Mouse (Mus musculus) midbrain, postnatal 0 days (tissue): Measurements from ENCODE around the gene Klk11. TPM values are rescaled to one million over a fixed set of nuclear protein-coding genes. Genes with fewer than 3 reads are reported as not detected.

Experiments used
- ATAC-seq: fragments of 200-750 bp; cut with Nextera tagmentation; 2 replicates; pipeline ENCODE4 v1.8.0; 2017; ENCODE audit warnings: moderate number of reproducible peaks, mild to moderate bottlenecking, moderate TSS enrichment, moderate library complexity; ENCODE audit not compliant: low FRiP score
- DNase-seq: peaks from one replicate; pipeline ENCODE4 v3.0.0-alpha.2; 2015; ENCODE audit warnings: low spot score
- H3K27ac ChIP-seq: fragments of 300-500 bp; sonication (generic); 2 replicates; pipeline ENCODE4 v1.5.1; 2014; ENCODE audit warnings: low read depth, mild to moderate bottlenecking, low read length, mixed read lengths
- H3K27me3 ChIP-seq: fragments of 300-500 bp; sonication (generic); 2 replicates; pipeline ENCODE4 v1.6.1; 2014; ENCODE audit warnings: low read length, control low read depth, mixed read lengths; ENCODE audit not compliant: insufficient read depth
- H3K36me3 ChIP-seq: fragments of 300-500 bp; sonication (generic); 2 replicates; pipeline ENCODE4 v1.6.1; 2014; ENCODE audit warnings: low read length, control low read depth, mixed read lengths; ENCODE audit not compliant: insufficient read depth
- H3K4me1 ChIP-seq: fragments of 300-500 bp; sonication (generic); 2 replicates; pipeline ENCODE4 v1.6.1; 2014; ENCODE audit warnings: mild to moderate bottlenecking, control low read depth, antibody characterized with exemption, low read length, mixed read lengths; ENCODE audit not compliant: insufficient read depth
- H3K4me2 ChIP-seq: fragments of 300-500 bp; sonication (generic); 2 replicates; pipeline ENCODE4 v1.6.1; 2014; ENCODE audit warnings: low read depth, mild to moderate bottlenecking, low read length, mixed read lengths; ENCODE audit not compliant: poor library complexity, severe bottlenecking
- H3K4me3 ChIP-seq: fragments of 300-500 bp; sonication (generic); 2 replicates; pipeline ENCODE4 v1.5.1; 2014; ENCODE audit warnings: low read depth, mild to moderate bottlenecking, low read length, moderate library complexity
- H3K9ac ChIP-seq: fragments of 300-500 bp; sonication (generic); replicated peaks from 2 replicates; pipeline ENCODE4 v1.6.1; 2014; ENCODE audit warnings: mild to moderate bottlenecking, low read length, moderate library complexity, mixed read lengths; ENCODE audit not compliant: poor library complexity, severe bottlenecking
- H3K9me3 ChIP-seq: fragments of 300-500 bp; sonication (generic); 2 replicates; pipeline ENCODE4 v1.6.1; 2016; ENCODE audit warnings: low read length, control low read depth
- CTCF ChIP-seq: IDR thresholded peaks from 2 replicates; pipeline ENCODE4 v1.5.1; 2016; ENCODE audit warnings: antibody characterized with exemption, mild to moderate bottlenecking
- WGBS: fragments of 180-500 bp; shearing (Covaris S2); extraction: QIAGEN DNeasy Blood & Tissue Kit; methylation state at CpG from one replicate; pipeline ENCODE4 v1.1.7; 2014; 5-methylcytosine and 5-hydroxymethylcytosine counted together
- polyA plus RNA-seq: library from polyadenylated mRNA; unstranded; fragments of >200 nt; fragmentation: Nextera tagmentation; extraction: Ambion mirVana; gene quantifications from 2 replicates; pipeline ENCODE4 v1.2.1, GENCODE M21; 2015
- total RNA-seq: library from RNA; depleted of rRNA; stranded (reverse); fragments of >200 nt; gene quantifications from 2 replicates; pipeline ENCODE4 v1.2.3, GENCODE M21; 2014

Klk11 gene
- total and polyA plus RNA-seq, 2 experiments from 2014 or later: not detected

DNA sequence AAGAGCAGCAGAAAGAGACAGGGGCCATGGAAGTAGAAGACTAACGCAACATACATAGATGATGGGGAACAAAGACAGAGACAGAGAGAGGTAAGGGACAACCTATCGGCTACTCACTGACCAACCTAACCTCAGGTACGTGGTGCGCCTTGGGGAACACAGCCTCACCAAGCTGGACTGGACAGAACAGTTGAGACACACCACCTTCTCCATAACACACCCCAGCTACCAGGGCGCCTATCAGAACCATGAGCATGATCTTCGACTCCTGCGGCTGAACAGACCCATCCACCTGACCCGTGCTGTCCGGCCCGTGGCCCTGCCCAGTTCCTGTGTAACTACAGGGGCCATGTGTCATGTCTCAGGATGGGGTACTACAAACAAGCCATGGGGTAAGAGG, 3.7 kb upstream of the Klk11 start:
- H3K36me3 ChIP-seq: no peaks in the 10 kb centered on the region
- TF ChIP-seq CTCF: no peak
- H3K4me3 ChIP-seq: no peak overlapping the region
- H3K9me3 ChIP-seq: no peaks in the 10 kb centered on the region
- DNase-seq (no peak), ATAC-seq (no peak)
- no peaks in the 10 kb centered on the region for H3K27me3 ChIP-seq
- no peak overlapping the region for H3K9ac ChIP-seq
- H3K27ac ChIP-seq: no peak overlapping the region
- H3K4me2 ChIP-seq: no peak overlapping the region
- H3K4me1 ChIP-seq: no peaks in the 10 kb centered on the region
- 93% methylated on average over 10 of the region's 10 CpGs for WGBS

DNA sequence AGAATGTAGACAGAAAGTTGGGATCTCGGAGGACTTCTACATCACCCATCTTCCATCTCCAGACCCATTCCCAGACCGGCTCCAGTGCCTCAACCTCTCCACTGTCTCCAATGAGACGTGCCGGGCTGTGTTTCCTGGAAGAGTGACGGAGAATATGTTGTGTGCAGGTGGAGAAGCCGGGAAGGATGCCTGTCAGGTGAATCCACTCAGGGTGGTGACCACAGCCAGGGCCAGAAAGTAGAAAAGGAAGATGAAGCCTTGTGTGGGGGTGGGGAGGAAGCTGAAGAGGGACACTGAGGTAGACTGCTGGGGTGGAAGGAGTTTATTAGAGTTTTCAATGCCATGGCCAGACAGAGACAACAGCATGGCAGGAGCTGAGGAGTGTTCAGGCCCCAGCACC, 2.5 kb upstream of the Klk11 start:
- DNase-seq (no peak), ATAC-seq (no peak)
- 94% methylated on average over 6 of the region's 6 CpGs for WGBS
- H3K27ac ChIP-seq: no peak overlapping the region
- H3K4me2 ChIP-seq: no peak overlapping the region
- H3K27me3 ChIP-seq: no peaks in the 10 kb centered on the region
- H3K4me3 ChIP-seq: no peak overlapping the region
- no peaks in the 10 kb centered on the region for H3K4me1 ChIP-seq
- no peak for TF ChIP-seq CTCF
- H3K9ac ChIP-seq: no peak overlapping the region
- H3K36me3 ChIP-seq: no peaks in the 10 kb centered on the region
- no peaks in the 10 kb centered on the region for H3K9me3 ChIP-seq

DNA sequence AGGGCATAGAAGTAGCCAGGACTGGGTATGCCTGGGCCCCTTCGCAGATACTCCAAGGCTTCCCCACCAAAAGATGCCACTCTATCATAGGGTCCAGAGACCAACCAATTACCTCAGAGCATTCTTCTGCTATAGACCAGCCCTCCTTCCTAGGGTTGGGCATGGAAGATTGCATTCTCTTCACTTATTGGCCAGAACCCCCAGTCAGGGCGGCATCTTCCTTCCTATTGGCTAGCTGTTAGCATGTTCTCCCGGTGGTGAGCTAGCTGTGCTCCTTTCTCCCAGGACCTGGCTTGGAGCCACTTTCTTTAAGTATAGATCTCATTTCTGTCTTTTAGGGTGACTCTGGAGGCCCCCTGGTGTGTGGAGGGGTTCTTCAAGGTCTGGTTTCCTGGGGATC, 1.5 kb upstream of the Klk11 start:
- ATAC-seq (no peak), DNase-seq (no peak)
- no peaks in the 10 kb centered on the region for H3K9me3 ChIP-seq
- no peaks in the 10 kb centered on the region for H3K4me1 ChIP-seq
- H3K27me3 ChIP-seq: no peaks in the 10 kb centered on the region
- no peaks in the 10 kb centered on the region for H3K36me3 ChIP-seq
- TF ChIP-seq CTCF: no peak
- no peak overlapping the region for H3K4me3 ChIP-seq
- no peak overlapping the region for H3K4me2 ChIP-seq
- no peak overlapping the region for H3K27ac ChIP-seq
- no peak overlapping the region for H3K9ac ChIP-seq
- 81% methylated on average over 3 of the region's 3 CpGs for WGBS

DNA sequence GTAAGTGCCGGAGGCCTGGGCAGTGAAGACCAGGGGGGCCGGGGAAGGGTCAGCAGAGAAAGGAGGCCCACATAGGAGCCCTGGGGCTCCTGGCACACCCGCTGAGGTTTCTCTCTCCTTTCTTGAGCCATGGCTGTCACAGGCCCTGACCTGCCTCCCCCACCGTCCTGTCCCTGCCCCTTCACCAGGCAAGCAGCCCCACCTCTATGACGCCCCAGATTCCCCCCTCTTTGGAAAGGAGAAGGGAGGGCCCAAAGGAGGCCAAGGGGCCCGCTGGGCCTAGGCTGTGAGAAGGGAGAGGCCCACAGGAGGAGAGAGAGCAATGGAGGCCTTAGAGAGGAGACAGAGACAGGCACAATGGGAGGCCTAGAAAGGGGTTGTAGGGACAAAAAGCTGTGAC, 398 bp downstream of the Klk11 start:
- Histone ChIP-seq H3K9ac (no peak overlapping the region), H3K4me3 (no peak overlapping the region), H3K4me1 (no peaks in the 10 kb centered on the region), H3K36me3 (no peaks in the 10 kb centered on the region), H3K4me2 (no peak overlapping the region), H3K27me3 (no peaks in the 10 kb centered on the region), H3K27ac (no peak overlapping the region), H3K9me3 (no peaks in the 10 kb centered on the region)
- WGBS: 38% methylated on average over 6 of the region's 6 CpGs
- ATAC-seq (no peak), DNase-seq (no peak)
- TF ChIP-seq CTCF: no peak

DNA sequence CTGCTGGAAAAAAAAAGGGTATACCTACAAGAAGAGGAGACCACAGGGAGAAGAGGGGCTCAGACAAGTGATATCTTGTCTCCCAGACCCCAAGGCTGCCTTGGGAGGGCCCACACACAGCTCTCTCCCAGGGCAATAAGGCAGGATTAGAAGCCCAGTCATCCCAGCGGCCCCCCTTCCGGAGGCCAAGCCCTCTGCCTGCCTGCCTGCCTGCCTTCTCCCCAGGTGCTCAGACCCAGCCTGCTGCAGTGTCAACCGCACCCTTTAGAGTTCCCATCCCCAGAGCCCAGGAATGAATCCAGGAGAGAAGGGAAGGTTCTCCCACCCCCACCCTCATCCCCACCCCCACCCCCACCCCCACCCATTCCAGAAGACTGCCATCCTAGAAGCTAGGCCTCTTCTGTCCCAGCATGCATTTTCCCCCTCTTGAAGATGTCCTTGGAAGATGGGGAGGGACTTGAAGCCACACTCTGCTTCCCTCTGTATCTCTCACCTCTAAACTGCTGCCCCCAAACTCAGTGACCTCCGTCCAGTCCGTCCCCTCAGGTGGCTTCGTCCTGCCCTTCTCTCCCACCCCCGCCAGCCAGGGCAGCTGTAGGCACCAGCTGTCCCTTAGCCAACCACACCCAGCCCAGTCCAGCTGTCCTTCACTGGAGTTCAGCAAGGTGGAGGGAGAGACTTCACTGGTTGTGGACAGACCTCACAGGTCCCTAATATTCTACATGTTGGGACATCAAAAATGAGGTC, 1.1 kb downstream of the Klk11 start:
- no peak overlapping the region for H3K27ac ChIP-seq
- H3K27me3 ChIP-seq: no peaks in the 10 kb centered on the region
- H3K9ac ChIP-seq: no peak overlapping the region
- no peak overlapping the region for H3K4me3 ChIP-seq
- no peak overlapping the region for H3K4me2 ChIP-seq
- ATAC-seq (no peak), DNase-seq (no peak)
- 50% methylated on average over 6 of the region's 7 CpGs for WGBS
- H3K4me1 ChIP-seq: no peaks in the 10 kb centered on the region
- no peak for TF ChIP-seq CTCF
- H3K36me3 ChIP-seq: no peaks in the 10 kb centered on the region
- H3K9me3 ChIP-seq: no peaks in the 10 kb centered on the region

DNA sequence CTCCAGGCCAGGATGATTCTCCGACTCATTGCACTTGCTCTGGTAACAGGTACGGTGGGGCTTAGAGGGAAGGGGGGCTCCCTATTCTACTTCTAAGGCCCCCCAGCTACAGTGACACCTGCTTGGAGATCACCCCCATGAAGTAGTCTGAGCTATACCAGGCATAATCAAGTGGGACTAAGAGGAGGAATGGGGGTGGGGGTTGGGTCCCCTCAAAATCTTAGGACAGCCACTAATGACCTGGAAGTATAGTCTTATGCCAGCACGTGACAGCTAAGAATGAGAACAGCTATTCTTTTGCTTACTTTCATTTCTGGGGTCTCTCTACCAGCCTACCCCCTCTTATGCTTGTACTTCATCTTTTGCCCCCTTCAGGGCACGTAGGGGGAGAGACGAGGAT, 2.1 kb downstream of the Klk11 start:
- DNase-seq (no peak), ATAC-seq (no peak)
- no peak overlapping the region for H3K27ac ChIP-seq
- H3K9ac ChIP-seq: no peak overlapping the region
- no peaks in the 10 kb centered on the region for H3K9me3 ChIP-seq
- H3K27me3 ChIP-seq: no peaks in the 10 kb centered on the region
- H3K4me3 ChIP-seq: no peak overlapping the region
- H3K36me3 ChIP-seq: no peaks in the 10 kb centered on the region
- no peak overlapping the region for H3K4me2 ChIP-seq
- H3K4me1 ChIP-seq: no peaks in the 10 kb centered on the region
- WGBS: 85% methylated on average over 5 of the region's 5 CpGs
- TF ChIP-seq CTCF: no peak
